Mouse (Mus musculus): ENCODE measurements around the gene A930009A15Rik. TPM values are rescaled to one million over a fixed set of nuclear protein-coding genes. Genes with fewer than 3 reads are reported as not detected.

A930009A15Rik gene
- polyA plus RNA-seq, 1 experiment from 2014 or later: 0.17 TPM

DNA sequence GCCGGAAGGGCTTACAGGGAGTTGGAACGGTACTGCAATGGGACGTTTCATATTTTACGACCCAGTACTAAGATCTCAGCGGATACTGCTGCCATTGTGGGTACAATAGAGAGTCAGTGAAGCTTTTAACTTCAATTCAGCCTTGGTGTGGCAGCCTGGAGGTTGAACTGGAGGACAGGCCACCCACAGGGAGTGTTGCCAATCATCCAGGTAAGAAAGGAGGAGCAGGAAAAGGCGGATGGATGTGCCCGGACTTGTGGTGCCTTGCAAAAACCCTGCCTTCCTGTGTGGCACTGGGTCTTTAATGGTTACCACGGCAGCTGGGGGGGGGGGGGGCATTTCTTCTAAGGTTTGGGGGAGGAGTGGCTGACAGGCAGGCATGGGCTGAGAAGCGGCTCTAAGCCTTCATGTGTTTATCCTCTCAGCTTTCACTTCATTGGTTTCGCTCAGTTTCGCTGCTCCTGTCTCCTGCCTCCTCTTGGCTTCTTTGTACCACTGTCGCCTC lies 13.0 kb upstream of the A930009A15Rik start:
- no peaks in the 10 kb centered on the region for H3K9me3 ChIP-seq (replicated peaks)
- WGBS: 11% methylated on average over 11 of the region's 12 CpGs
- H3K4me1 ChIP-seq: peaks cover 4% of the 10 kb centered on the region; the same call in 1 of the 2 replicates
- no peaks in the 10 kb centered on the region for H3K36me3 ChIP-seq (ENCODE audit: poor library complexity, severe bottlenecking)
- no peak overlapping the region for H3K9ac ChIP-seq
- 0 out of 2 replicates have a peak, but pooled peaks have one; percentile 48 for ATAC-seq
- H3K27ac ChIP-seq: no peak overlapping the region
- no peak overlapping the region for H3K4me2 ChIP-seq
- no peak overlapping the region for H3K4me3 ChIP-seq
- peaks cover 73% of the 10 kb centered on the region for H3K27me3 ChIP-seq

DNA sequence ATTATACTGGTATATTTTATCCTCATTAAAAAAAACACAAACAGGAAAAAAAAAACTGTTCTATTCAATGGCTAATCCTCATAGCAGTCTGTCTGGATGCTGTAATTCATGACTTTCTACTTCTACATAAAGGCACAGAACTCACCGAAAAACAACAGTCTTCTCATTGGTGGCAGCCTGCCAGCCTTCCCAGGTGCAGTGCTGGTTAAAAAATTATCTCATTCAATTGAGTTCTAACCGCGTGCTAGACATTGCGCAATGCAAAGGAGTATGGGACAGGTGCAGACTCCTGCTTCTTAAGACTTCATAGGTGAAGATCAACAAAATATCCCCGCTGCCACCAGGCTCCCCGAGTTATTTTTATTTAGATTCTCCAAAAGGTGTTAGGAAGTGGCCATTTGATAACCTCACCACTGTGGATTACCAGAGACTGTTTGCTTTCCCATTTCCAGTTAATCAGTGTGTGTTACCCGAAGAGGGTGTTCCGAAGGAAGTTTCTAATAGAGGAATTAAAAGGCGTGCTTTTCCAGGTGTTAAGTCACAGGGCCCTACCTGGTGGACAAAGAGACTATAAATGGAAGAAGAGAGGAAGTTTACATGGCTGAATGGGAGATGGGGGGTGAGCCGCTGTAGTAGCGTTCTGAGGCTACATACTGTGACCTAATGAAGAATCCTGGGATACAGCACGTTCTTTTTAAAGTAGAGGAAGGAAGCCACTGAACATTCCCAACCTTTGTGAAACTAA lies 8.5 kb upstream of the A930009A15Rik start:
- Histone ChIP-seq H3K36me3 (ENCODE audit: poor library complexity, severe bottlenecking) (no peaks in the 10 kb centered on the region), H3K27me3 (peaks cover 76% of the 10 kb centered on the region), H3K27ac (no peak overlapping the region), H3K9ac (no peak overlapping the region), H3K4me2 (no peak overlapping the region), H3K4me3 (no peak overlapping the region), H3K9me3 (replicated peaks) (no peaks in the 10 kb centered on the region), H3K4me1 (peaks cover 4% of the 10 kb centered on the region; the same call in 1 of the 2 replicates)
- ATAC-seq: no peak
- WGBS: 44% methylated on average over 12 of the region's 12 CpGs

DNA sequence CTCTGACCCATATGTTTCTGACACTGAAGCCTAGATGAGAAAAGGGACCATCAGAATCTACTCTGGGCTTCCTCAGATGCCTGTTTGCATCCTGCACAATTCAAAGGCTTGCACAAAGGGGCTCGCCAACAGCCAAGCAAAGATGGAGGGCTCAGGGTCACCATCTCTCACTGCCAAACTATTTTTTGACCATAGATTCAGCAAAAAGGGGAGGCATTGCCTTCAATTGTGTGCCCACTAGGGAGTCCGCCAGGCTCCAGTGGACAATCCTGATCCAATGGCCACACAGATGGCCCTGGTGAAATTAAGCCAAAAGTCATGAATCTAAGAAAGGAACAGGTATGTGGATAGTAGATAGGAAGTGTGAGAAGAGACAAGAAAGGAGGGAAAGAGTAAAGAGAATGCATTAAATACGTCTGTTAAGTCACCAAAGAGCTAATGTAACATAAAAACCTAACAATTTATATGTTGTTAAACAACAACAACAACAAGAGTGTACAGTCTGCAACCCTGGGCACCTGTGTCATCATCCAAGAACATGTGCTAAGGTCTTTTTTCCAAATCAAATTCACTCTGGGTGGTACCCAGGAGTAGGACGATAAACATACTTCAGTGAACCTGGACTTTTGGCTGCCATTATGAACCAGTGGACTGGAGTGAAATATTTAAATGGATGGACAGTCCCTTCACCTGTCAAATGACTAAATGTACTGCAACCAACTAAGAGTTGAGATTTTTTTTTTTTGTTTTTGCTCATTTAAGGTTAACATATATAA lies 6.7 kb upstream of the A930009A15Rik start:
- Histone ChIP-seq H3K4me1 (no peaks in the 10 kb centered on the region), H3K27ac (no peak overlapping the region), H3K9ac (no peak overlapping the region), H3K9me3 (replicated peaks) (no peaks in the 10 kb centered on the region), H3K36me3 (ENCODE audit: poor library complexity, severe bottlenecking) (no peaks in the 10 kb centered on the region), H3K27me3 (peaks cover 76% of the 10 kb centered on the region), H3K4me2 (no peak overlapping the region), H3K4me3 (no peak overlapping the region)
- ATAC-seq: no peak
- 88% methylated on average over 4 of the region's 4 CpGs for WGBS

DNA sequence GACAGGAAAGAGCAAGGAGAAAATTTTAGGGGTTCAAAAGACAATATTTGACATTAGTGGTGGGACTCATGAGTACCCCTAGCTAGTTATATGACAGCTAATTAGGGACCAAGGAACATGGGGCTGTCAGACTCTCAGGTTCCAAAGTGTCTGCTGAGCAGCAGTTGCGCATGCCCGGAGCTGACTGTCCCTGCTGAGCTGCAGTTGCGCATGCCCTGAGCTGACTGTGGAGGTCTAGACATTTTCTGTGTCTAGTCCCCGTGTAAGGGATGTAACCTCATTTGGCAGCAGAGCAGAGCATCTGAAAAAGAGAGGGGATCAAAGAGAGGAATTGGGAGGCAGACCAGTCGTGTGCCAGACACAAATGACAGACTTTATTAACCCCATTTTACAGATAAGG lies 5.8 kb upstream of the A930009A15Rik start:
- H3K9ac ChIP-seq: no peak overlapping the region
- WGBS: 80% methylated on average over 5 of the region's 5 CpGs

DNA sequence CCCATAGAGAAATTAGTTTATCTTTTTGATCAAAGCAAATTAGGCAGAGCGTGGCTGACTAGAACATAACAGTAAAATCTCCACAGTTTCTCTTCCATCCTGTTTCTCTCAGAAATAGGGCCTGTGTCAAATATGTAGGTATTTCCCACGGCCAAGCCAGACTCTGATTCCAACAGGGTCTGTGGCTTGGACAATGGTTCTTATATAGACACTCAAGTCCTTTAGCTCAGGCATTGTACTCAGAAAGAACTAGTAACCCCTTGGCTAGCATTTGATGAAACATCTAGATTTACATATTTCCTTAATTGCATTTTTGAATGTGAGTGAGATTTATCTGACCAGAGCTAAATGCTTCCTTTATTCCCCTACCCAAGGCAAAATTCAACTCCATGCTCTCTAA lies 791 bp downstream of the A930009A15Rik start:
- H3K4me3 ChIP-seq: no peak overlapping the region
- no peak for ATAC-seq
- H3K9me3 ChIP-seq (replicated peaks): no peaks in the 10 kb centered on the region
- 15% methylated on average over 2 of the region's 2 CpGs for WGBS
- H3K36me3 ChIP-seq (ENCODE audit: poor library complexity, severe bottlenecking): no peaks in the 10 kb centered on the region
- peaks cover 10% of the 10 kb centered on the region for H3K4me1 ChIP-seq
- no peak overlapping the region for H3K4me2 ChIP-seq
- H3K27me3 ChIP-seq: peaks cover 74% of the 10 kb centered on the region
- no peak overlapping the region for H3K9ac ChIP-seq
- no peak overlapping the region for H3K27ac ChIP-seq

More for the DNA sequence above, 5.8 kb upstream of the A930009A15Rik start:
- no peak for ATAC-seq
- Histone ChIP-seq H3K27ac (no peak overlapping the region), H3K4me1 (no peaks in the 10 kb centered on the region), H3K4me3 (no peak overlapping the region), H3K9me3 (replicated peaks) (no peaks in the 10 kb centered on the region), H3K4me2 (no peak overlapping the region), H3K27me3 (peaks cover 76% of the 10 kb centered on the region), H3K36me3 (ENCODE audit: poor library complexity, severe bottlenecking) (no peaks in the 10 kb centered on the region)

DNA sequence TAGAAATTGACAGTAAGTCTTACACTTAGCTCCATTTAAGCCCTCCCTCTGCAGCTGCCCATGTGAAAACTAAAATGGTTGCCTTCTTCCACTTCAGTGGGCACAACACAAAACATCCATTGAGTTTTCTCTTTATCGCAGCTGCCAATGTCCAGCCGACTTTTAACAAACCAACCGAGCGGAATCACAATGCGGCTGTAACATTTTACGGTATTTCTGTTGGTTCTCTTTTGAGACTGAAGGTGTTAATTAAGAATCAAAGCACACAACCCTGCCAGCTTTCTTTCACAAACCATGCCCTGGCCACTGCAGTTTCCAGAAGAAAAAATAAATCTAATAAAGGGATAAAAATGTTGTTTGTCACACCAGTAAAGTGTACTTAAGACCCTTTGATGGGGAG lies 1.5 kb downstream of the A930009A15Rik start:
- H3K9ac ChIP-seq: no peak overlapping the region
- peak; percentile 58 for ATAC-seq
- H3K4me1 ChIP-seq: peaks cover 10% of the 10 kb centered on the region
- no peaks in the 10 kb centered on the region for H3K36me3 ChIP-seq (ENCODE audit: poor library complexity, severe bottlenecking)
- H3K4me2 ChIP-seq: no peak overlapping the region; the same call in 1 of the 2 replicates
- H3K27ac ChIP-seq: no peak overlapping the region
- no peak overlapping the region for H3K4me3 ChIP-seq
- H3K27me3 ChIP-seq: peaks cover 76% of the 10 kb centered on the region
- 4% methylated on average over 6 of the region's 6 CpGs for WGBS
- H3K9me3 ChIP-seq (replicated peaks): no peaks in the 10 kb centered on the region

DNA sequence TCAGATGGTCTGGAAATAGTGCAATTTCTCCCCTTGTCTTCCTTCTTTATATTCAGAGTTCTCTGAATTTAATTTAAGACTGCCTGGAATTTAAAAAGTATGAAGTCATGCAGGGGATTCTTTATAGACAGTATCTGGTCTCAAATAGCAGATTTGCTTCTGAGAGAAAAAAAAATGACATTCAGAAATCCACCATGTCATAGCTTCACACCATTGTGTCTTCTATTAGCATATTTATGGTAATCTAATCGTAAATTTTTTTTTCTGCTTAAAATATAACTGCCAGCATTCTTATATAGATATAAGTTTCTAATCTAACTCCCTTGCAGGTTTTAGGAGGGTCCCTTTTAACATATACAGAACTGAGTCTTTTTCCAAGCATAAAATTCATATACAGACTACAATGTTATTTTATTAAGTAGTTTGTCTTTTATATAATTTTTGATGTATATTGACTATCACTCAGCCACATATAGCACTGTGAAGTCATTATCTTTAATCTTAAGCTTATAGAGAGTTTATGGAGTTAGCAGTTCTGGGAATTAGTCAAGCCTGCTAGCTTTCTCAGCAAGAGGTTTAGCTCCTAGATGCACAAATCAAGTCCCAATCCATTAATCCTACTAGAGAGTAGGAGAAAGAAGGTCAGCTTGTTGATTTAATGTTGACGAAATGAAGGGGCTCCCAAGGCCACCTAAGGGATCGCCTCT lies 2.1 kb downstream of the A930009A15Rik start:
- Histone ChIP-seq H3K9ac (no peak overlapping the region), H3K27ac (no peak overlapping the region), H3K4me3 (no peak overlapping the region), H3K36me3 (ENCODE audit: poor library complexity, severe bottlenecking) (no peaks in the 10 kb centered on the region), H3K4me1 (peaks cover 10% of the 10 kb centered on the region), H3K4me2 (no peak overlapping the region), H3K27me3 (peaks cover 74% of the 10 kb centered on the region), H3K9me3 (replicated peaks) (no peaks in the 10 kb centered on the region)
- ATAC-seq: 0 out of 2 replicates have a peak, but pooled peaks have one; percentile 6
- 18% methylated on average over 3 of the region's 3 CpGs for WGBS

DNA sequence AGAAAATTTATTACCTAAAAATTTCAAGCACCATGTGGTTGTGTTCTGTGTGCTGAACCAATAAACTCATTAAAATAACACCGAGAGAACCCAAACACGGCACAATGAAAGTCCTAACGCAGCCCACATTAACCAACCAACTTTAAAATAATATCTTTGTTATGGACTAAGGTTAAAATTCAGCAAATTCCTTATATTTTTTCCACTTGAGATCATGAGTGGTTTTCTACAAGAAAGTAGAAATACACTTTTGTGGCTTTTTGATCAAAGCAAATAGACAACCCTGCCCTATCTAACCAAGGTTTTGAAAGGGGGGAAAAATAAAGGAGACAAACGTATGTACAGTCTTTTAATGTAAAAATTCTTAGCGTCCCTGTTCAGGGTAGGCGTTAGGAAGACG lies 9.3 kb downstream of the A930009A15Rik start:
- 68% methylated on average over 7 of the region's 7 CpGs for WGBS
- ATAC-seq: no peak

DNA sequence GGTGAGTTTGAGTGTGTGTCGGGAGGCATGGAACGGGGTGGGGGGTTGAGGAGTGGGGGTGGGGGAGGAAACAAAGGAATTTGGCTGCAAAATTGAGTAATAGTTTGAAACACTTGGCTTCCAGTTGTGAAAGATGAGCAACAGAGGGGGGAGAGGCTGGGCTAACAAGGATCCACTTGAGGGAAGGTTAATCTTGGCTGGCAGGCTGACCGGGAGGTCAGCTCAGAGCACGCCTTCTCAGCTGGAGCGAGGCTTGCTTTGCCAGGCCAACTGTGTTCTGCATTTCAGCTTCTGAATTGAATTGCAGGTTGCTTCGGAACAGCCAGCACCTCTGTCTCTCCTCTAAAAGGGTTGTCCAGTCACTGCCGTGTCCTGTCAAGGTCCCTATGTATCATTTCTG lies 9.7 kb downstream of the A930009A15Rik start:
- Histone ChIP-seq H3K4me3 (no peak overlapping the region), H3K4me2 (no peak overlapping the region), H3K36me3 (ENCODE audit: poor library complexity, severe bottlenecking) (no peaks in the 10 kb centered on the region), H3K27ac (no peak overlapping the region), H3K27me3 (peaks cover 76% of the 10 kb centered on the region), H3K9me3 (replicated peaks) (no peaks in the 10 kb centered on the region), H3K4me1 (no peaks in the 10 kb centered on the region), H3K9ac (no peak overlapping the region)
- WGBS: 12% methylated on average over 7 of the region's 7 CpGs
- ATAC-seq: no peak

More for the DNA sequence above, 9.3 kb downstream of the A930009A15Rik start:
- no peaks in the 10 kb centered on the region for H3K4me1 ChIP-seq
- no peak overlapping the region for H3K4me2 ChIP-seq
- peaks cover 76% of the 10 kb centered on the region for H3K27me3 ChIP-seq
- no peak overlapping the region for H3K4me3 ChIP-seq
- H3K9ac ChIP-seq: no peak overlapping the region
- no peaks in the 10 kb centered on the region for H3K9me3 ChIP-seq (replicated peaks)
- no peak overlapping the region for H3K27ac ChIP-seq
- no peaks in the 10 kb centered on the region for H3K36me3 ChIP-seq (ENCODE audit: poor library complexity, severe bottlenecking)

DNA sequence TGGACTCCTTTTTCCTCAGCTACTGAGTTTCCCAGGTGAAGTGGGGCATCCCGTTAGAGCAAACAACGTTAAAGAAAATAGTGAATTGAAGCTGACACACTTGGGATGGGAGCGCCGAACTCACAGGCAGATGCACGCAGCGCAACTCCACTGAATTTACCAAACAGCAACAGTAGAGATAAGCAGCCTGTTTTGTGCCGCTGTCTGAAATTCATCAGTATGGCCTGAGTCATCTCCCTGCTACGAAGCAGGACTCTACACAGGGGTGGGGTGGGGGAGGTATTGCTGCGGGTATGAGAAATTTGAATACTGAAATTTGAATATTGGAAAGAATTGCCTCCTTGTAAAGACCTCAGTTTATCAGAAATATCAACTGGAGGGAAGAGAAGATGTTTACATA lies 12.2 kb downstream of the A930009A15Rik start:
- ATAC-seq: no peak
- Histone ChIP-seq H3K27ac (no peak overlapping the region), H3K9ac (no peak overlapping the region), H3K4me1 (peaks cover 20% of the 10 kb centered on the region), H3K4me2 (no peak overlapping the region), H3K36me3 (ENCODE audit: poor library complexity, severe bottlenecking) (no peaks in the 10 kb centered on the region), H3K27me3 (peaks cover 79% of the 10 kb centered on the region), H3K4me3 (no peak overlapping the region), H3K9me3 (replicated peaks) (no peaks in the 10 kb centered on the region)
- 81% methylated on average over 9 of the region's 9 CpGs for WGBS

DNA sequence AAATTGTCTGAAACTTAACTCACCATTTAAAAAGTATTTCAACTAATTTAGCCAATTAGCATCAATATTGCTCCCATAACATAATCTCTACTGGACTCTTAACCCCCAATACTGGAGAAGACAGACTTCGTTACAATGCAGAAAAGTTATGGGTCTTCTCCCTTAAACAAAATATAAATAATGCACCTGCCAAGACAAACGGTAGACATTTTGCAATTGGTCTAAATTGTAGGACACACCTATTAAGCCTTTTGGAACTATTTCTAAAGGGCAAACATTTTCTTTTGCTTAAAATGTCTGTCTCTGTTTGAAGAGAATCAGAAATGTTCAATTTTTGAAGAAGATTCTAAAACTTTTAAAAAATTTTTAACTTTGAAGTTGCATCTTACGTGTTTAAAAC lies 13.3 kb downstream of the A930009A15Rik start:
- WGBS: 89% methylated on average over 3 of the region's 3 CpGs
- no peak overlapping the region for H3K9ac ChIP-seq
- no peak overlapping the region for H3K4me3 ChIP-seq
- no peaks in the 10 kb centered on the region for H3K36me3 ChIP-seq (ENCODE audit: poor library complexity, severe bottlenecking)
- H3K27ac ChIP-seq: no peak overlapping the region
- ATAC-seq: no peak
- H3K4me2 ChIP-seq: no peak overlapping the region
- no peaks in the 10 kb centered on the region for H3K9me3 ChIP-seq (replicated peaks)
- peaks cover 85% of the 10 kb centered on the region for H3K27me3 ChIP-seq
- peaks cover 29% of the 10 kb centered on the region for H3K4me1 ChIP-seq

DNA sequence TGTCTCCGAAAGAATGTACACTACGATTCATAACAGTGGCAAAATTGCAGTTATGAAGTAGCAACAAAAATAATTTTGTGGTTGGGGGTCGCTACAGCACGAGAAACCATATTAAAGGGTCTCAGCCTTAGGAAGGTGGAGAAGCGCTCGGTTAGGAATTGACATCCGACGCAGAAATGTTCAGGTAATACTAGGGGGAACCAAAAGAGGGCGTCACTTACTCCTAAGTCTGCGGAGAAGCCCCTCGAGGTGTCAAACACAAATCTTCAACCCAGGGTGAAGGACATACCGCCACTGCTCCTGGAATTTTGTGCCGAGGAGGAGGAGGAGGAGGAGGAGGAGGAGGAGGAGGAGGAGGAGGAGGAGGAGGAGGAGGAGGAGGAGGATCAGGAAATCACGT lies 14.9 kb downstream of the A930009A15Rik start:
- H3K9me3 ChIP-seq (replicated peaks): no peaks in the 10 kb centered on the region
- H3K9ac ChIP-seq: no peak overlapping the region
- peaks cover 31% of the 10 kb centered on the region for H3K4me1 ChIP-seq
- ATAC-seq: no peak
- no peak overlapping the region for H3K4me3 ChIP-seq
- H3K27ac ChIP-seq: no peak overlapping the region
- H3K36me3 ChIP-seq (ENCODE audit: poor library complexity, severe bottlenecking): no peaks in the 10 kb centered on the region
- H3K27me3 ChIP-seq: peaks cover 91% of the 10 kb centered on the region
- no peak overlapping the region for H3K4me2 ChIP-seq
- WGBS: 20% methylated on average over 12 of the region's 14 CpGs
